Mouse (Mus musculus) retina, postnatal 1 day (tissue): ENCODE results near the gene Rps16.
"Not testable (repeated sequence)": the region's sequence is repeated elsewhere in the genome, so short reads cannot be mapped to it uniquely, and the experiment has no call there.

Experiments used
- DNase-seq: peaks from one replicate; pipeline ENCODE4 v3.0.0-alpha.2; 2012

The Rps16 gene

DNA sequence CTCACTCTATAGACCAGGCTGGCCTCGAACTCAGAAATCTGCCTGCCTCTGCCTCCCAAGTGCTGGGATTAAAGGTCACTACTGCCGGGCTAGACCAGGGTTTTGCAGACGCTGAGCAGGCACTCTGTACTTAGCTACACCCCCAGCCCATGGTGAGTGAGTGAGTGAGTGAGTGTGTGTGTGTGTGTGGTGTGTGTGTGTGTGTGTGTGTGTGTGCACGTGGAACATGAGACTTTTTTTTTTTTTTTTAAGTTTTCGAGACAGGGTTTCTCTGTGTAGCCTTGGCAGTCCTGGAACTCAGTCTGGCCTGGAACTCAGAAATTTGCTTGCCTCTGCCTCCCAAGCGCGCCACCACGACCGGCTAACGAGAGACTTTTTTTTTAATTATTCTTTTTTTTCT is 24.2 kb downstream of the Rps16 start:
- DNase-seq = no peak

DNA sequence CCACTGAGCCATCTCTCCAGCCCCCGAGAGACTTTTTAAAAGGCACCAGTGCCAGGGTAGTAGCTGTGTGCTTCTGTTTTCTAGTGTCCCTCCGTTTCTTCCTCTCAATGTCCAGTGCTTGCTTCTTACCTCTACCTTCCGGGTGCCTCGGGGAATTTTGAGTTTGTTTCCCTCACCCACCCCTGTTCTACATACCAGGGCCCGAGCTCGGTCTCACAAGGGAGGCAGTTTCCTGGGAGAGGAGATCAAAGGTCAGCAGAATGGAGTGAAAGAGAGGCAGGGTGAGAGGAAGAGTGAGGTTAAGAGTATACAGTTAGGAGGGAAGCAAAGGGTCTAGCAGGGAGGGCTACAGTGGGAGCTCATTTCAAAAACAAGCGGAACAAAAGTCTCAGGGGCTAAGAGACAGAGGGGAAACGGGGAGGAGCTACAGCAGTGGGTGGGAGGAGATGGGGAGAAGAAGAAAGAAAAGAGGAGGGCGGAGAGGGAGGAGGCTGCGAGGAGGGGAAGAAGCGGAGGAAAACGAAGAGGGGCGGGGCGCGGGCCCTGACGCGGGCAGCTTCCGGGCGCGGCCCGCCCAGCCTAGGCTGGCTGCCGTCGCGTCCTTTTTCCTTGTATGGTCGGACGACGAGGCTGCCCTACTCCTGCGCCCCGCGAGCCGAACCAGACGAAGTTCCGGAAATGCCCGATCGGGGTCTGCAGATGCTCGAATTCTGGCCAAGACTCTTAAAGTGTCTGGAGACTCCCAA is 24.9 kb downstream of the Rps16 start:
- peak; percentile 93 for DNase-seq

- peak; percentile 36 for DNase-seq
These were observed 25.7 kb downstream of the Rps16 start for GRCm38 (mm10) chr7:28376011-28376771.

GRCm38 (mm10) chr7:28377190-28378065 is 27.0 kb downstream of the Rps16 start:
- DNase-seq = no peak

GRCm38 (mm10) chr7:28378066-28378690 is 27.7 kb downstream of the Rps16 start:
- no peak for DNase-seq

GRCm38 (mm10) chr7:28378769-28379651 is 28.6 kb downstream of the Rps16 start:
- peak; percentile 92 for DNase-seq

DNA sequence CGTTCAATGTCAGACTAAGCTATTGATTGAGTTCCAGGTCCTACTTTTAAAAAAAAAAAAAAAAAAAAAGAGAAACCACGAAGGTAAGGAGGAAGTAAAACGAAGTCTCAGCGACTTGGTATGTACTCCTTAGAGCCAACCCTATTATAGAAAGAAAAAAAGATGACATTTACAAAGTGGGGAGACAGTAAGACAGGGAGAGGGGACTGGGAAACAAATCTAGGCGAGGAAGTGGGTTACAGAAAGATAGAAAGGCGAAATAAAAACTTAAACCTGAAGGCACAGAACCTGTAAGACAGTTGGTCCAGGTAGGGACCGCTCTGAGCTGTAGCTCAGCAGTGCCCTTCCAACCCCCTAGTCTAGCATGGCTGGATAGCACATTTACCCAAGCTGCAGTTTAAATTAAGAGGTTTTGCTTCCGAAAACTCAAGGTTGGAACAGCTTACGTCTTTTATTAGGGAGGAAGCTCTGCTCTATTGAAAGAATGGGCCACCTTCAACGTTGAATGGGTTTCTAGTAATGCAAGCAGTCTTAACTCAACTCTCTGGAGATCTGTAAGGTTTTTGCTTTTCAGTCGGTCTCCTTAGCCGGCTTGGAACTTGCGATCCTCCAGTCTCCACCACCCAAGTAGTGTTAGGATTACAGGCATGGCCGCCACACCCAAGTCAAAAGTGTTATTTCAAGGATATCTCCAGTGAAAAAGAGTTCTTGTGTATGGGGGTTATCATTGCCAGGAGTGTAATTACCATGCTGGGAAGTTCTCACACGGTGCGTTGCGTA is 30.0 kb downstream of the Rps16 start, which contains the start of gene Zfp36:
Gene Zfp36 (minus strand): TSS at position 17 of the 780 bp plus-strand sequence.
- no peak for DNase-seq

DNA sequence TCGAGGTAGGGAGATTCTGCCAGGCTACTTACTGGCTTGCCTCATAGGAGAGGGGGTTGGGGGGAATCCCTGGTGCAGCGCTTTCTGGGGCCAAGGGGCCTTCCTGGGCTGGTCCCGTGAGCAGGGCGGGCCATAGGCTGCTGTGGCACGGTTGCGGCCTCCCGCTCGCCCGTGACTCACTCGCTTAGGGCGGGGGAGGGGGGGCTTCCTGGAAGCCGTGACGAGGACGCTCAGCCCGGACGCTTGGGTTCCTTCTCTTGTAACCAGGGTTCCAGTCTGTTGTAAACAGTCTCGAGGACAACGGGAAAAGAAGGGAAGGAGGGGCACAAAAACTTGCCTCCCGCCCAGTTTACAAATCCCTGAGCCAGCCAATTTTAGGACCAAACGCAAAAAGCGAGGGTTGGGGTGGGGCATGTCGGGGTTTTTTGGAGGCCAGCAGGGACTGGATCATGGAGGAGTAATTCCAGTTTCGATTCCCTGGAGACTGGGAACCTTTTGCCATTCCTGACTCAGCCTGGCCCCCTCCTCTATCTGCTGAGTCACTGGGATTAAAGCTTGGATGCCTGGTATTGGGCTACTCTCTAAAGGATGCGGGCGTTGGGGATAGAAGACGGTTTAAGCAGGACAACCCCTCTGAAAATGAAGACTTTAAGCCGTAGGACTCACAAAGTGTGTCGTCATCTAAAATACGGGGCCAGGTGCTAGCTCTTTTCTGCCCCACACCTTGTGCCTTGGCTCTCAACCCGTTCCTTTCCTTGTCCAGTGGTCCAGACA is 30.8 kb downstream of the Rps16 start:
- DNase-seq = peak; percentile 60

- DNase-seq = peak; percentile 77
These were observed 31.5 kb downstream of the Rps16 start for GRCm38 (mm10) chr7:28381938-28382337.

DNA sequence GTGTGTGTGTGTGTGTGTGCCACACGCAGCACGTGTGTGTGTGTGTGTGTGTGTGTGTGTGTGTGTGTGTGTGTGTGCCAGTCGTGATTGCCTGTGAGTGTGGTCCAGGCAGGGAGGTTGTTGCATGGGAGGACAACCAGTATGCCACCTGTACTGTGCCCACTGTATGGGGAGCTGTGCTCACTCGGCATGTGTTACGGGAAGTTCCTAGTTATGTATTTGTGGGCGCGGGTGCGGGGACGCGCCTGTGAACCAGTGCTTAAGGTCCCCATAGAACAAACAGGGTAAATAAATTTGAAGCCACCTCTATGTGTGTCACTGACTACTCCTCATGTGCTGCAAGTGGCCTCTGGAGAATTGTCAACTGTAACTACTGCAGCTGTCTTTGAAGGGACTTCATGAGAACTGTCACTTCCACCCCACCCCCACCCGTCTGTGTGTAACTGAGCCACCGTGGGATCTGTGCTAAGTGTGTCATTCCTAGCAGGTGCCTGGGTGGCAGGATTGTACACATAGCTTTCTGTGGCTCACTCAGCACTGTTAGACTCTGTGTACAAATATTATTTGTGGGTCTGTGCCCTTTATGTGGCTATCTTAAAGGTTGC is 32.0 kb downstream of the Rps16 start:
- DNase-seq = peak; percentile 62

GRCm38 (mm10) chr7:28382981-28383396 is 32.5 kb downstream of the Rps16 start:
- peak; percentile 37 for DNase-seq

DNA sequence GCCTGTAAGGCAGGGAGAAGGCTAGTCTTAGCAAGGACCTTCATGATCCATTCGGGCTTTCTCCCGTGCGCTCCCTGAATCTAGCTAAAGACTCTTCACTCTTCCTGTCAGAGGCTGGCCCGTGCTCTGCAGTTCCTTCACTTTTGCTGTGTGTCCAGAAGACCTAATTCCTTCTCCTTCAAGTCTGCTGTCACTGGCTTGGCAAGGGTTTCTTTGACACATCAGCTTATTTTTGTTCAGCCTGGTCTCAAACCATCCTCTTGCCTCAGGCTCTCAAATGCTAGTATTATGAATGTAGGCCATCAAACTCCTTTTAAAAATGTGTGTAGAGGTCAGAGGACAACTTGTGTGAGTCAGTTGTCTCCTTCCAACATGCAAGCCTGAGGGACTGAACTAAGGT is 33.2 kb downstream of the Rps16 start:
- no peak for DNase-seq

GRCm38 (mm10) chr7:28384162-28384561 is 33.7 kb downstream of the Rps16 start:
- DNase-seq = no peak

DNA sequence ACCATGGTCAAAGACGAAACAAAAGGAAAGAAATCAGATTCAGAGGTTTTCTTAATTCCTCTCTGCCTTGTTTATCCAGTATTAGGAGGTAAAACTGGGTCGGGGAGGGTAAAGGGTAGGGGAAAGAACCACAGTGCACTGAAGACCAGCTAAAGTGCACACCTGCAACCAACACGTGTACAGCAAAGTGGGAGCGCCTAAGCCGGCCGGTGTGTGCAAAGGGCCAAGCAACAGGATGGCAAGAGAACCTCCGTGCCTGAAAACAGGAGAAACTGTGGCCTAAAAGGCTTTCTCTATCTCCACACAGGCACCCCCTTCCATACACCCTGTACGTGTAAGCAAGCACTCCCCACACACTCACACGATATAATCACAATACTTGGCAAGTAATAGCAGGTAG is 34.7 kb downstream of the Rps16 start:
- DNase-seq = no peak

GRCm38 (mm10) chr7:28386007-28386406 is 35.6 kb downstream of the Rps16 start:
- no peak for DNase-seq

- DNase-seq = peak; percentile 90
These were observed 36.0 kb downstream of the Rps16 start for GRCm38 (mm10) chr7:28386462-28386861.

DNA sequence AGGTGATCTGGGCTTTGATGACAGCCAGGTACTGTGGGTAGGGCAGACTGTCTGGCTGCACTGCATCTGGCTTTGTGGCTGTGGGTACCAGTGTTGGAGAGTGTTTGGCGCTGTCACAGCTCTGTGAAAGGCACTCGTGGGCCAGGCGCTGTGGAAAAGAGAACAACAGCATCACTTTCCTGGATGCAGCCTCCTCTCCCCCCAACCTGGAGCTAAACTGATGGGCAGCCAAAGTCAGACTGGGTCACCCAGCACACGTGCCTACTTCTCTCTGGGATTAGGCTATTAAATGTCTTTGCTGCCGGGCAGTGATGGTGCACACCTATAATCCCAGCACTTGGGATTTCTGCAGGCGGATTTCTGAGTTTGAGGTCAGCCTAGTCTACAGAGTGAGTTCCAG is 36.4 kb downstream of the Rps16 start:
- not testable (repeated sequence) for DNase-seq

DNA sequence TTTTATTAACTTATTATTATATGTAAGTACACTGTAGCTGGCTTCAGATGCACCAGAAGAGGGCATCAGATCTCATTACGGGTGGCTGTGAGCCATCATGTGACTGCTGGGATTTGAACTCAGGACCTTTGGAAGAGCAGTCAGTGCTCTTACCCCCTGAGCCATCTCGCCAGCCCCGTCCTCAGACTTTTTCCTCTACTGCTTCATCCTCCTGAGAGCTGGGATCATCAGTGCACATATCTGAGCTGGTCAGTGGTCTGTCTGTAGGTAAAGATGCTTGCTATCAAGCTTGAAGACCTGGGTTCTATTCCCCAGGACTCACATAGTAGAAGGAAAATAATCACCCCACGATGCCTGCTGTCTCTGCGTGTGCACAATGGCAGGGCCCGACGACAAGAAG is 36.9 kb downstream of the Rps16 start:
- DNase-seq = not testable (repeated sequence)

DNA sequence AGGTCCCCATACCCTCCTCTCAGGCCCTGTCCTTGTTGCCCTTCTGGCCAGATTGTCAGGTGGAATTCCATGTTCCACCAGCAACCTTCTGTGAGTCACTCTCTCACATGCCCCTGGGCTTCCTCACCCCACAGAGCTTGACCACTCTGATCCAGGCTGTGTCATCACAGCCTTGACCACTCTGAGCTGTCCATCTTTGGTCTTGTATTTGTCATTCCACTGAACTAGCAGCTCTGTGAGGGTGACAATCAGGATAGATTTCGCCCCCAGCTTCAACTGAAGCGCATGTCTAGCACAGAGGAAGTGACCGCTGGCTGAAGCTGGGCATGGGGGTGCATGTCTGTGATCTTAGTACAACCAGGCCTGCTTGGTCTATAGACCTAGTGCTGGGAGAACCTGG is 39.9 kb downstream of the Rps16 start:
- DNase-seq = no peak
